In the genomic region with DNA sequence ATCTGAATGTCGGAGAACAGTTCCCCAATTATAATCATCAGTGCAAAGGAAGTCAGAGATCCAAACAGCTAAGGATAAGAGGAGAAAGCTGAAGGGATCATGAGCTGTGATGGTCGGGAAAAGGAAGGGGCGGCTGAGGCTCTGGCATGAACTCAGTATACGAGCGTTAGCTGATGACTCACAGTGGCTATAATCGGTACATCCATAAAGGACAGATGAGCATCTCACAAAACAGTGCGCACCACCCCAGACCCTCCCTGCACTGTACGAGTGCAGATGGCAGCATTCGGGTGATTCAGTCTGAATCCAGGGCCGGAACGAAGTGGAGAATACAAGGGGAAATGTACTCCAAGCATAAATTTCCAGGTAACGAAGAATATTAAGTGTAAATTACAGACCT, we compare ENCODE assay signal across 28 mouse cellular contexts.
DNase-seq lines count a peak whose midpoint lies in the region; ATAC-seq and TF ChIP-seq lines count a peak whose summit lies in the region.
"Had no signal": no experiment of that assay in that cellular context is flagged by ENCODE, and none has a peak within 500 bp of the region (broad histone marks: within the 10 kb centered on the region; RNA-seq: fewer than 3 reads in every experiment).

No protein-coding gene starts in this region.

- H3K27ac ChIP-seq in heart, adult 2 months: no peak overlapping the region
- H3K27ac ChIP-seq: embryonic facial prominence, embryonic 12.5 days; forebrain, embryonic 15.5 days; hindbrain, embryonic 13.5 days; limb, embryonic 12.5 days; lung, embryonic 15.5 days had no signal

- peak; percentile 18 to 38 for DNase-seq in left cerebral cortex, adult 18-20 months (ENCODE audit: low spot score in 2 of 2)
- no peak for DNase-seq in left cerebral cortex, postnatal 10 days (ENCODE audit: extremely low spot score in 1 of 2, low spot score in 2 of 2)
- DNase-seq in brain, adult 2 months (ENCODE audit: low read depth, low spot score): peak; percentile 69
- peak; percentile 29 to 42 for DNase-seq in left cerebral cortex, postnatal 36 days (ENCODE audit: low spot score in 2 of 2)
- no peak for DNase-seq in heart, adult 2 months
- DNase-seq in thymus, postnatal 25 days: no peak
- no peak for DNase-seq in kidney, adult 8-10 months
- DNase-seq: adrenal gland, adult 2 months; adrenal gland, postnatal 36 days; B cell, adult 2 months; cerebellum, adult 2 months; cerebellum, postnatal 25 days; gastrocnemius, postnatal 25 days; heart, adult 11 months; heart, postnatal 36 days; kidney, adult 9 months; kidney, postnatal 10 days; lung, postnatal 36 days had no signal

- H3K27me3 ChIP-seq in heart, adult 2 months (ENCODE audit: control insufficient read depth, insufficient read depth, low read length): no peaks in the 10 kb centered on the region
- H3K27me3 ChIP-seq: CH12.LX; embryonic facial prominence, embryonic 12.5 days; forebrain, embryonic 15.5 days; hindbrain, embryonic 13.5 days; limb, embryonic 12.5 days; lung, embryonic 15.5 days had no signal

- H3K36me3 ChIP-seq in heart, adult 2 months (ENCODE audit: control insufficient read depth, insufficient read depth, low read length): no peaks in the 10 kb centered on the region
- H3K36me3 ChIP-seq: embryonic facial prominence, embryonic 12.5 days; forebrain, embryonic 15.5 days; hindbrain, embryonic 13.5 days; limb, embryonic 12.5 days; lung, embryonic 15.5 days had no signal

- no peaks in the 10 kb centered on the region for H3K4me1 ChIP-seq in heart, adult 2 months (ENCODE audit: control insufficient read depth, insufficient read depth, low read length)
- H3K4me1 ChIP-seq: embryonic facial prominence, embryonic 12.5 days; forebrain, embryonic 15.5 days; hindbrain, embryonic 13.5 days; lung, embryonic 15.5 days had no signal

- TF ChIP-seq EP300 in heart, adult 2 months (IDR thresholded peaks at IDR 0.05; ENCODE audit: insufficient read depth, low read depth, low read length): no peak

- 77% methylated on average over 12 of the region's 12 CpGs for WGBS in heart, adult 2 months

- H3K4me3 ChIP-seq in heart, adult 2 months: no peak overlapping the region
- H3K4me3 ChIP-seq: embryonic facial prominence, embryonic 12.5 days; forebrain, embryonic 15.5 days; hindbrain, embryonic 13.5 days; limb, embryonic 12.5 days; lung, embryonic 15.5 days had no signal

- TF ChIP-seq CTCF in heart, adult 2 months (IDR thresholded peaks at IDR 0.05): no peak

- no peak overlapping the region for H3K9ac ChIP-seq in heart, adult 2 months (ENCODE audit: low read depth, low read length)
- H3K9ac ChIP-seq: embryonic facial prominence, embryonic 12.5 days; forebrain, embryonic 15.5 days; hindbrain, embryonic 13.5 days; limb, embryonic 12.5 days; lung, embryonic 15.5 days had no signal

- TF ChIP-seq POLR2A in heart, adult 2 months (IDR thresholded peaks at IDR 0.05; ENCODE audit: insufficient read depth, low read depth, low read length): no peak

- no peaks in the 10 kb centered on the region for H3K79me2 ChIP-seq in heart, adult 2 months (replicated peaks; ENCODE audit: control insufficient read depth, insufficient read depth, low read length)

- peak; percentile 47 for ATAC-seq in CD4-positive, CD25-positive, alpha-beta regulatory T cell, adult 4 months
- ATAC-seq: activated CD4-positive, CD25-positive, alpha-beta regulatory T cell, adult 4 months; forebrain, embryonic 15.5 days; intestine, embryonic 16.5 days; midbrain, embryonic 16.5 days had no signal

- intact Hi-C loops in left cerebral cortex, postnatal 10 days (cut with DNase I): no loop called here
- intact Hi-C loops in left cerebral cortex, postnatal 36 days (cut with DNase I): loop anchor here (10.0 kb wide), 1 partner anchor 153 kb away; no protein-coding TSS in a partner anchor
- intact Hi-C loops in heart, adult 2 months (cut with DNase I): no loop called here

Comparison
In these comparisons a context has a peak if more than half of its experiments do, and no peak if none do; other contexts are left out.
1. DNase-seq: peak in left cerebral cortex, adult 18-20 months (2 of 2), brain, adult 2 months (single experiment) and left cerebral cortex, postnatal 36 days (2 of 2); none in left cerebral cortex, postnatal 10 days (0 of 2), heart, adult 2 months (0 of 2), thymus, postnatal 25 days (single experiment) and kidney, adult 8-10 months (0 of 2).